Mouse (Mus musculus): ENCODE measurements around the gene Acyp1.

The Acyp1 gene

DNA sequence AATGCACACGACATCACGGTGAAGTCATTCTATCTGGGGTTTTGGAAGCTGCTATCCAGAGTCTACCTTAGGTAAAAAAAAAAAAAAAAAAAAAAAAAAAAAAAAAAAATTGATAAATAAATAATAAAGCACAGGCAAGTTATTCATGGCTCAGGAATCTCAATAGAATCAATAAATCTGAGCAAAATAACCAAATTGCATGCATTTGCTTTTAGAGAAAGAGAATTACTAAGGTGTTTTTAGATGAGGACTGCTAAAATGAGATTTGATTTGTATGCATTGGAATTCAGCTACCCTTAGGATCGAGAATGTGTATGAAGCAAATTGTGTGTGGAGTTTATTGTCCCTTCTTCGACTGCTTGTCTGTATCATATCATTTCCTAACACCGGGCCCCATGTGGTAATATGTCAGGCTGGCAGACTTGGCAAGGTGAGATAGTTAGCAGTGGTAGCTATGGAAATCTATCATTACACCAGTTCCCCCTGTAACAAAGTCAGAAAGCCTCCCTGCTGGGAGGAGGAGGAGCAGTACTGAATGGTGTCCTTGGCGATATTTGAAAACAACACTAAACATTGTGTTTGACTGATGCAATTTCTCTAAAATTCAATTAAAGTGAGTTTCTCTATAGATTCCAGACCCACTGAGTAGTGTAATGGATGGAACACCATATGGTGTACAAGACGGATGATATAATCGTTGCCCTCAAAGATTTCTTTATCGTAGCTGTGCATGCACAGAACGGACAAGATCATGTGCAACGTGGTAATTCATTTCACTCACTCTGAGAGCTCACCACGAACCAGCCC, 7.2 kb downstream of the Acyp1 start:
- no peak for DNase-seq

DNA sequence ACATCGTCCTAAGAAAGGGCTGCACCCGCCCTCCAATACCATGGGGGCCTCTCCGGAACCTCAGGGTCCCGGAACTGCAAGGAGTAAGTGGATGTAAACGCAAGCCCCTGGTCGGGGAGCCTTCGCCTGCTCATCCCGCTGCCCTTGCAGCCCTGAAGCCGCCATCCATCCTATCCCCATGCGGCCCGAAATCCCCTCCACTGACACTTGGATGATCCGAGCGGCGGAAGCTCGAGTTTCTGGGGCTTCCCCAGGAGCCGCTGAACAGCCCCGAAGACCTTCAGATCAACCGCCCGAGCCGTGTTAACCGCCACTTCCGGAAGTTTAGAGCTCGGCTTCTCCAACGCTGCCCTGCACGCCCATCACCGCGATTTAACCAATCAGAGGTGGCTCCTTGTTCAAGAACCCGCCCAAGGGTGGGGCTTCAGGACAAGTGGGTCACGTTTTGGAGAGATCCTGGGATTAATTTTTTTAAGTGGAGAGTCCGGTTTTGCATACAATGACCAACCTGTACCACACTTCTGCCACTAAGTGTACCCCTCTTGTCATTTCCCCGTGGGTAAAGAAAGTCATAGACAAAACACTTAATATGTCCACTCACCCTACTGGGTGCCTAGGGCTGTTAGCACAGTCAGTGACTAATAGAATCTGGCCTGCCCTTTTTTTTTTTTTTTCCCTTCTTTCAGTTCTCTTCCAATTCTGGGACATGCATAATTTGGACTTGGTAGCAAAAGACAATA, 8.0 kb downstream of the Acyp1 start:
- DNase-seq, result peak; percentile 96

DNA sequence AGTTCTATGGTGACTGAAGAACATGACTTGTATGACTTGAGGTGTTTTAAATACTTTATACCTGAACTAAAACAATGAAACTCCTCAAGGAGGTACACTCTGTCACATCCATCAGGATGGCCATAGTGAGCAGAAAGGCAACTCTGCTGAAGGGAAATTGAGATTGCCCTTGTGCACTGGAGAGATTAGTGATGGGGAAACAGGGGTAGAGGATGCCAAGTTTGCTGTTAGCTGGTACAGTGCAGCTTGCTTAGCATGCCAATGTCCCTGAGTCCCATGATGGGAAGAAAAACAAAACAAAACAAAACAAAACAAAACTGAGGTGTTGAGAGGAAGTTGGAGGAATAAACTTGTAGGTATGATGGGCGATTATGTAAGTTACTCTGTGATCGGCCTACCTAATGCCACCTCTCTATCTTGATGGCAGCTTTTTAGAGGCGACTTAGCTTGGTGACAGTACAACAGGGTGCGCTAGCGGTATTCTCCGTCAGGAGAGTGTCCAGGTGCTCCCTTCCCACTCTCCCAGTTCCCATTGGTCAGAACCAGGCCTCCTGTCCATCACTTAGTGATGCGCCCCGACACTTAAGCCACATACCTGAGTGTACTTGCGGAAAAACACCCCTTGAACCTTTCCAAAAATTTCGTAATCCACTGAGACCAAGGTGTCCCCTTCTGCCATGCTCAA, 8.7 kb downstream of the Acyp1 start:
- DNase-seq, result no peak

DNA sequence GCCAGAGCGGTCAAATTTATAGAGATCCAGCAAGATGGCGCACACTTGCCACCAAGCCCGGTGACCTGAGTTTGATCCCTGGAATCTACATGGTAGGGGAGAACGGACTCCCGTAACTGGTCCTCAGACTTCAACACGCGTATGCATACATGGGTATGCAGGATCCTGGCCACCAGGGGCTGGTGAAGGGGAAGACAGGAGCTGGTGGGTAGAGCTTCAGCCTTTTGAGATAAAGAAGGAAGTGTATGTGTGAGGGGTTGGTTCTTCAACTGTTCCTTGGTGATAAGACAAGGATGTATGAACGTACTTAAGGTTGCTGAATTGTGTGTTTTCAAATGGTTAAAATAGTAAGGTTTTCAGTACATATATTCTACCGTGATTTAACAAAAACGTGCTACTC, 9.3 kb downstream of the Acyp1 start:
- no peak for DNase-seq

DNA sequence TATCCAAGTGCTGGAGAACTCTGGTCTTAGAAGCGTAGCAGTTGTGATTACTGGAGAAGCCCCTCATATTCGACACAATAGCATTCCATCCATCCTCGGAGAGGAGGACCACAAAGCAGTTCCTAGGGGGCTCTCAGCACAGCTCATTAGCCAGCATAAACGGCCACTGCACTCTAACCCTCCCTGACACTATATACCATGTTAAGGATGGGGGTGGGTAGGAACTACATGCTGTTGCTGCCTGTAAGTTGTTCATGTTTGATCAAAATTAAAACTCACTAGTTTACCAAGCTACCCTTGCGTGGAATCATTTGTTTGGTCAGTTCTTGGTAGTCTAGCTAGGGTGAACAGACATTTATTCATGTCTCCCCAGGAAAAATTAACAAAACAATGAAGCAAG, 12.0 kb downstream of the Acyp1 start:
- DNase-seq, result no peak

DNA sequence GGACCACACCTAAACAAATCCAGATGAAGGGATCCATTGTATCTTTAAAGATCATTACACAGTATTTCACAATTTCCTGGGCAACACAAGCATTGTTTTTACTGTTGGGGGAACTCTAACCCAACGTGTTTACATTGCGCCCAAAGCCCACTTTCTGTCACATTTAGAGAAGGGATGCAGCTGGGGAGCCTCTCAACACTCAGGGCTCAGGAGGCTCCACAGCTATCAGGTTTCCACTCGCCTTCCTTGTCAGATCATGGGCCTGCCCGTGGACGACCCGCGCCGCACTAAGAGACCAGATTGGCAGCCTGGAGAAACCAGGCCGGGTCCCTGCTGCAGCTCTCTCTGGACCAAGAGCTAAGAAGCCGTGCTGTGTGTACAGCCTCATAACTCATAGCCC, 14.7 kb downstream of the Acyp1 start:
- no peak for DNase-seq

DNA sequence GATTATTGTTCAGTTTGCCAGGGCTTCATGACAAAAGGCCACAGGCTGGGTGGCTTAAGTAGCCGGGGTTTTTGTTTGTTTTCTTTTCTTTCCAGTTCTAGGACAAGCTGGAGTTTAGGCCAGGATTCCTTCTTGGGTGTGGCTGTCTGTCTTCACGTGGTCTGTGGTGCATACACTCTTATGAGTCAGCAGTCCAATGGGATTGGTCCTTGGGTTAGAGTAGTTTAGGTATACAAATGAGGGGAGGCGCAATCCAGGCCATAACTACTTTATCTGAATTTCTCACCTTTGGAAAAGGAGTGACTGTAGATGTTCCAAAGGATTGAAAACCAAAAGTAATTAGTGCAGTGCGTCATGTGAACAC, 16.4 kb downstream of the Acyp1 start:
- DNase-seq, result no peak

DNA sequence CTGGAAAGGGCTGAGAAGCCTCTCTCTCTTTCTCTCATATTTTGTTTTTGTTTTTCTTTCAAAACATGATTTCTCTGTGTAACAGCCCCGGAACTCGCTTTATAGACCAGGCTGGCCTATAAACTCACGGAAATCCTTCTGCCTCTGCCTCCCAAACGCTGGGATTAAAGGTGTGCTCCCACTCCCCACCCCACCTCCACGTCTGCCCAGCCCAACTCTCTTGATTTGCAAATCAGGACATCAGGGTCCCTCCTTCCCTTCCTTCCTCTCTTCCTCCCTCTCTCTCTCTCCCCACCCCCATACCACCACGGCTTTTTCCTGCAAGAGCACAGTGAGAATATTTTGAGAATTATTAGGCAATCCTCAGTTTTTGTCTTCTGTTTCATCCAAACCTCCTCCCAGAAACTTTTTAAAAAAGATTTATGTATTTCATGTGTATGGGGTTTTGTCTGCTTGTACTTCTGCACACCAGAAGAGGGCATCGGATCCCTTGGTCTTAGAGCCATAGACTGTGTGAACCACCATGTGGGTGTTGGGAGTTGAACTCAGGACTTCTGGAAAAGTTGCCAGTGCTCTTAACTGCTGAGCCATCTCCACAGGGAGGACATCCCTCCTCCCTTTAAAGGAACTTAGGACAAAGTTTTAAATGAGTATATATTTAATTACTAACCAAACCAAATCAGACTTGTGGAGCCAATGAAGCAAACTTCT, 17.0 kb downstream of the Acyp1 start:
- DNase-seq, result no peak

DNA sequence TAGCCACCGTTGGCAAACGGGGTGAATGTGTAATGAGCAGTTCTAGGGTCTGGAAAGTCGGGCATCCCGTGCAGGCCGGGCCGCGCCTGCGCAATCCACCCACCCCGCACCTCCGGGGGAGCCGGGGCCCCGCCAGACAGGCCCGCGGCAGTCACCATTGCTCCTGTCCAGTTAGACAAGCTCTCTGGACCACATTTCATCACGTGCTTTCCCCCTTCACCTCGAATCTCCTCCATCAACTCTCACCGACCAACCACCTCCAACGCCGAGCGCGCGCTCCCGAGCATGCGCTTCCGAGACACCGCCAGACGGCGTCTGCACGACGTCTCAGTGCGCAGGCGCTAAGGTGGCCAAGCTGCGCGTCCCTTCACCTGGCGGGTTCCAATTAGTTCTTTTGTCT, 17.9 kb downstream of the Acyp1 start, which contains the start of gene Mlh3:
Gene Mlh3 (minus strand): TSS at position 281 of the 400 bp plus-strand sequence.
- DNase-seq, result peak; percentile 89

DNA sequence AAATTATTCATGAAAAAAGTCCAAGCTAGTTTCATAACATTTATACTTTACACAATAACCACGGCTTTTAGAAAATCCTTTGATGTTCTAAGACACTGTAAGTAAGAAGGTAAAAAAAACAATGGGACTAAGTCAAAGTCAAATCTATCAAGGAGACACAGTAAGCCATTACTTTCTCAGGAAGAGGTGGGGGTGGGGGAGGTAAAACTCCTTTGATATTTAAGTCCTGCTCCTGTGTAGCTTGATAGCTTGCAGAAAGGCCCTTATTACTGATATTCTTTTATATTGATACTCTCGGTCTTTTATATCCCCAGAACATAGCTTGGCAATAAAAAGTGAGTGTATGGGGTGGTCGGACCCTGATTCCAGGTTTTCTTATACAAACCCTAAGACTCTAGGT, 18.4 kb downstream of the Acyp1 start:
- DNase-seq, result no peak

DNA sequence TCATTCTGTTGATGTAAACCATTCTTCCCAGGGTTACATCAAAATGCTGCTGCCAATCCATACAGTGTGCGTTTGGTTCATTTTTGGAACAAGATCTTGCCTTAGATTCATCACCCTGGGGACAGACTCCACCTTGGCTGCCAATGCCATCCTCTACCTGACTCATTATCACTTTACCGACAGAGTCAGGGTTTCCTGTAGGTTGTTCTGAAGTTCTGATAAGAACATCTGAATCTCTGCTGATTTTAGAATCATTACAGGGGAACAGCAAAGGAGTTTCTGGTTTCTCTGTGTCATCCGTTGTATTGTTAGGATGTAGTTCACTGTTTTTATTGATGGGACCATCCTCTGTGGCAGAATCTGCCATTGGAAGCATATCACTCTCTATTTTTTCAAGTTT, 22.0 kb downstream of the Acyp1 start:
- DNase-seq, result no peak

DNA sequence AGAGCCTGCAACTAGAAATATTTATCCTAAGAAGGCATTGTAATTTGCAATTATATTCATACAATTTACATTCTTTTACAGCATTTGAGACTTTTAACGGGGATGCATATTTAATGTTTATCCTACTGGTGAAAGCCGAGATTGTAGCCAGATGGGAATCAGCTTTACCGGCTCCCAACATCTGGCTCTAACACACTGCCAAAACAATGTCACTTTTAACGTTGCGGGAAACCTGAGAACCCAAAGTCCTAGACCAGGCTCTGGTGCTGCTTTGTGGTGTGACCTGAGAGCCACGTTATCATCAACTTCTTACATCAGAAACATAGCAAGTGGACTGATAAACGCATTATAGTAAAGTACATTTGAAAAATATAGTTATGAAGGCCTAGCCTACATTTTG, 23.3 kb downstream of the Acyp1 start:
- no peak for DNase-seq

DNA sequence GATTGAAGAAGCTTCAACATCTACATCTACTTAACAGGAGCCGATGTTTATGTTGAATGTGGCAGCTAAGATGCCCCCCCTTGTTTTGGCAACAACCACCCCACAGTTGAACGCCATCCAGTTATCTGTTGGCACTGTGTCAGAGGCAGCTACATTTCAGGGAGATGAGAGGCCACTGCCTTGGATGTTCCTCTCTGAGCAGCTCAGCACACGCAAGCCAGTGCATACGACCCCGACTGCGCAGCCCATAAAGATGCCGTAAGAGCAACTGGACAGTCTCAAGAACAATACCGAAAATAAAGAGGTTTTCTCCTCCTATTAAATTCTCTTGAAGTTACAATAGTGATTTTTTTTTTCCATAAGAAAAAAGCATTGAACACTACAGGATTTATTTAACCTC, 23.7 kb downstream of the Acyp1 start:
- no peak for DNase-seq

DNA sequence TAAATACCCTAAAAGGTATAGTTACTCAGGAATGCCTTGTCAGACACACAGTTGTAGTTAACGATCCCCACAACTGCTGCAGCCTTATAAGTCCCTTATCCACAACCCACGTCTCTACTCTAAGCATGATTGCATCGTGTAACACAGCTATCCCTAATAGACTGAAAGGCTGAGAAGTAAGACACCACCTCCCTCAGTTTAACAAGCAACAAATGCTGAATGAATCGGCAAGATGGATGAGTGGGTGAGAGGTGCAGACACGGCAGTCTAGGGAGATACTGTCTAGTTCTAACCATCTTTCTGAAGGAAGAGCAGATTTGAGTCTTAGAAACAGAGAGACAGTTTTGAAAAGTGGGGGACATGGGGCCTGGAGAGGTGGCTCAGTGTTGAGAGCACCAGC, 25.0 kb downstream of the Acyp1 start:
- peak; percentile 49 for DNase-seq

DNA sequence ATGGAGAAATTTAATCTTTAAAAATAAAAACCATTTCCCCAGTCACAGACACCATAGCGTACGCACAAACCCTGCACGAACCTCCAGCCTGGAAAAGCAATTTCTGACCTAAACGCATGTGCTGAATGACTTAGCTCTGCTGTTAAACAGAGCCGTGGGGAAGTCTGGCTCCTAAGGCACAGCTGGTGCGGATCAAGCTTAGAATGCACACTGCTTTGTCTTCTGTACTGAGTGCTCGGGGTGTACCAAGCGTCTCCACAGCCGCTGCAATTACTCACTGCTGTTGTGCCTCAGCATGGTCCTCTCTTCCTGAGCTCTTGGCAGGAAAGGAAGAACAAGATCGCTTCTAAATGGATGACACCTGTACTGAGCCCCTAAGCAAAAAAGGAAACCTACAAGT, 25.7 kb downstream of the Acyp1 start:
- DNase-seq, result no peak

DNA sequence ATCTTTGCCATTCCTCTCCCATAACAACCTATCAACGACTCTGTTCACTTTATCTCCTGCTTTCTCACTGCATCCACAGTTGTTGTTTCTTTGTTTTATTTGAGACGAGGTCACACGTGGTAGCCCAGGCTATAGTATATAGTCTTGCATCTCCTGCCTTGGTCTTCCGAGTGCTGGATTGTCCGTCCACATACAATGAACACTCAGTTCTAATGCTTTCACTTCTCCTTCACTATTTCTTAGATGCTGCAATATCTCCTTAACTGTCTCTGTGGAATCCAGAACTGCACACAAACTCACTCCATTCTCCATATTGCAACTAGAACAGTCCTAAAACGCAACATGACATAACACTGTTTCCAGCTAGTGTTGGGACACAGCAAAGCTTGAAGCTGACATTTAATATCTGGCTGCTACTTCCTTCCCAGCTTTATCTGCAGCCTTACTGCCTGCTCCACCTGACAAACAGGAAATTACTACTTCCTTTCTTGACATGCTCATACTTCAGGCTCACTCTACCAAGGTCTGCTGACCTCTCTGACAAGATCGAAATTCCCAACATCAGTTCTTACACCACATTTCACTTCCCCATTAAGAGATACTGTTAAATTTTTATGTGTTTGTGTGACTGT, 31.1 kb downstream of the Acyp1 start:
- DNase-seq, result no peak

DNA sequence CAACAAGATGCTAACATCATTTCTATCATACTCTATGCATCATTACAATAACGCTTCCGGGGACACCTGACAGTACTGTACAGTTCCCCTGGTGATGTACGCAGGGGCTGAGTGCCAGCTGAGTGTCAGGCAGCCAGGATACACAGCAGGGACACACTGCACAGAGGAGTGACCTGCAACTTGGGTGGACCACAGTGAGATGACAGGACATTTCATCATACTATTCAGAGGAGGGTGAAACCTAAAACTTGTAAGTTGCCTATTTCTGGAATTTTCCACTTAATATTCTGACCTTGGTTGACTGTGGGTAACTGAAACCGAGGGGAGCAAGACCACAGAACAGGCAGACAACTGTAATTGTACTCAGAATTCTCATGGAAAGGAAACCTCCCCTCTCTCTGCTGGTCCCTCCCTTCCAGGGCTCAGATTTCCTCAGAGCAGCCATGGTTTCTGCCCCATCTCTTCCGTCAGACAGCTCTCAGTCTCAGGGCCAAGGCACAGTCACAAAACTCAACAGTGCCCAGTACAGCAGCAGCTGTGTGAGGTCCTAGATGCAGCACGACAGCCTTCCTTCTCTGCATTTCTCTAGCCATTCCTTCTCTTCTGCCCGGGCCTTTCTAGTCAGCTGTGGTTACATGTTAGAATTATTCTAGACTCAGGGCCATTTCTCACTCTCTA, 32.0 kb downstream of the Acyp1 start:
- no peak for DNase-seq

DNA sequence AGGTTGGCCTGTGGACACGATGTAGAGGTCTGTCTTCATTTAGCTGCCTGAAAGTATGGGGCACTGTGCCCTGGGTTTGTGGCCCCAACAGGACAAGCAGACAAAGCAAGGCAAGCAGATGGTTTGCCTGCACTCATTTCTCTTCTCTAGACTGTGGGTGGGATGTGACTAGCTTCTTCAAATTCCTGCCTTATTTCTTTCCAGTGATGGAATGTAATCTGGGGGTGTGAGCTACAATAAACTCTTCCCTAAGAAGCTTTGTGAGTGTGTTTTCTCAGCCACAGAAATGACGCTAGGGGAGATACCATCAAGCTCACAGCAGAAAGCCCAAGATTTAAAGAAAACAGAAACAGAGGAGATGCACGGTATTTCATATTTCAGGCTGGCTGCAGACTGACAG, 36.2 kb downstream of the Acyp1 start:
- no peak for DNase-seq

DNA sequence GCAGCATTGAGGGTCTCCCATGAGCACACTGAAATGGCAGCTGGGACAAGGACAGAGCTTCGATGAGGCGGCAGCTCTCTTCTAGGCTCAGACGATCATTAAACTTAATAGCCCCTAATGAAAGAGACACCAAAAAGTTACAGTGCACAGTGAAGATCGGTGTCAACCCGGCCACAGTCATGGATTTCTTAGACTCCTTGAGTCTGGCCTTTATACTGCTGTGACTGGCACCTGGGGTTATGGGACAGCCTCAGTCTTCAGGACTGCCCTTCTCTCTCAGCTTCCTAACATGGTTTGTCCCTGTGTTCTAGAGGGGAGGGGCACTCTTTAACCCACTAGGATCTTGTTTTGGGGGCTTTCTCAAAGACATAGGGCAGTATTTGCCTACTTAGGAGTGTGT, 50.7 kb downstream of the Acyp1 start:
- no peak for DNase-seq

DNA sequence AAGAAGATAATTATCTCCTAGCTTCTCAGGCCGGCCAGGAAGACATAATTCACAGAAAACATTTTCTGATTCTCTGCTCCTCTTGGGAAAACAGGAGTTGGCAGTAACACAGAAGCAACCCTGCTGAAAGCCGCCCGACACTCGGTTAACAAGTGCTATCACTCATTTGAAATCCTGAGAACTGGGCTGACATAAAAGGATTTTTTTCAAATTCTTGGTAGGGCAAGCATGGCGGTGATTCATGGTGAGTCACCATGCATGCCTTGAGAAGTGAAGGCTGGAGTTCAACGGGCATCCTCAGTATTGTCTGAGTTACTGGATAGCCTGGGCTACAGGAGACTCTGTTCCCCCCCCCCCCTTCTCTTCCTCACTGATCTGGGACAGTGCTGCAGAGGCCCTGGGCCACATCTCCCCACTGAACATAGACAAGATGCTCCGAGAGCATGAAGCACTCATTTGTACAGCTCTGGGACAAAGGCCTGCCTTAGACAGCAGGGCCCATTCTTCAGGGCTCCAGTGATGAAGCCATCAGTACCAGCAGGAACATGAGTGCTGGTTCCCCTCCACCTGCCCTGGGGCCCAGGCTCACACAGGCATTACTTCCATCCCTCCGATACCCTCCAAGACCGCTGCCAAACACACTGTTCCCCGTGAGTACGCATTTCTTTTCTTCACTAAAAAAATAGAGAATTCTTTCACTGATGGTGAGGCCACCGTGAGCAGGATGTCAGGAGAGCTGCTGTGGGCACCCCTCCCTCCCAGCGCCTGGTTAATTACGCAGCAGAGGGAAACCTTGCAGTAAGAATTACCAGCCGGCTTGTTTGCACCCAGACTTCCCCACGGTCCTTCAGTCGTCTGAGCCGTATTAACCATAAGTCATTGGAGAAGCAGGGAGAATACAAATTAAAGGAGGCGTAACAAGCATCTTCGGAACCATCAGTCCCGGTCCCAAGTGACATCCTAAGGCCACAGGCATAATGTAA, 54.6 kb downstream of the Acyp1 start:
- no peak for DNase-seq

Data from right cerebral cortex, adult 18-20 months (tissue).